Mouse (Mus musculus) cerebellum, adult 2 months (tissue): ENCODE measurements at regions not wholly inside any gene's neighbourhood (a gene's known extent, or its start where the extent isn't known, plus 50 kb on each side); places are given as distances from the start of the nearest gene placed in this dataset.

Experiments
- CTCF ChIP-seq: fragments of 200-500 bp; IDR thresholded peaks from 2 replicates; pipeline ENCODE4 v1.5.1; 2011; ENCODE audit warnings: low read depth, mild to moderate bottlenecking, control low read depth, low read length, moderate library complexity, borderline replicate concordance; ENCODE audit not compliant: insufficient read depth
- POLR2A ChIP-seq: fragments of 200-500 bp; IDR thresholded peaks from 2 replicates; pipeline ENCODE4 v1.6.1; 2011; ENCODE audit warnings: low read length, control low read depth, borderline replicate concordance; ENCODE audit not compliant: insufficient read depth

- no peak for TF ChIP-seq POLR2A
- no peak for TF ChIP-seq CTCF
Observed at GRCm38 (mm10) chr1:169354021-169354420, 177.2 kb downstream of the Nuf2 start.
